Mouse (Mus musculus) stomach, embryonic 15.5 days (tissue): ENCODE results near the gene Atp6v0e2. TPM values are rescaled to one million over a fixed set of nuclear protein-coding genes. Genes with fewer than 3 reads are reported as not detected.

ENCODE experiments used
- ATAC-seq: fragments of 200-750 bp; cut with Nextera tagmentation; 2 replicates; pipeline ENCODE4 v1.8.0; 2017; ENCODE audit warnings: low read depth, moderate number of reproducible peaks, moderate TSS enrichment; ENCODE audit not compliant: insufficient read depth, low FRiP score
- H3K27ac ChIP-seq: fragments of 300-500 bp; sonication (generic); 2 replicates; pipeline ENCODE4 v1.5.1; 2015; ENCODE audit warnings: mild to moderate bottlenecking, inconsistent platforms
- H3K27me3 ChIP-seq: fragments of 300-500 bp; sonication (generic); replicated peaks from 2 replicates; pipeline ENCODE4 v1.6.1; 2015; ENCODE audit warnings: inconsistent platforms
- H3K36me3 ChIP-seq: fragments of 300-500 bp; sonication (generic); 2 replicates; pipeline ENCODE4 v1.6.1; 2015; ENCODE audit warnings: inconsistent platforms
- H3K4me1 ChIP-seq: fragments of 300-500 bp; sonication (generic); 2 replicates; pipeline ENCODE4 v1.6.1; 2015; ENCODE audit warnings: inconsistent platforms
- H3K4me2 ChIP-seq: fragments of 300-500 bp; sonication (generic); 2 replicates; pipeline ENCODE4 v1.6.1; 2015; ENCODE audit warnings: mild to moderate bottlenecking, inconsistent platforms
- H3K4me3 ChIP-seq: fragments of 300-500 bp; sonication (generic); replicated peaks from 2 replicates; pipeline ENCODE4 v1.5.1; 2015; ENCODE audit warnings: inconsistent platforms
- H3K9ac ChIP-seq: fragments of 300-500 bp; sonication (generic); 2 replicates; pipeline ENCODE4 v1.6.1; 2015; ENCODE audit warnings: inconsistent platforms
- H3K9me3 ChIP-seq: fragments of 300-500 bp; sonication (generic); 2 replicates; pipeline ENCODE4 v1.6.1; 2016; ENCODE audit warnings: inconsistent platforms
- WGBS: fragments of 180-500 bp; shearing (Covaris S2); methylation state at CpG from one replicate; pipeline ENCODE4 v1.1.7; 2015; 5-methylcytosine and 5-hydroxymethylcytosine counted together
- polyA plus RNA-seq: library from polyadenylated mRNA; unstranded; fragments of >200 nt; fragmentation: Nextera tagmentation; extraction: Ambion mirVana; gene quantifications from 2 replicates; pipeline ENCODE4 v1.2.1, GENCODE M21; 2015

The Atp6v0e2 gene
- 22.7 and 23.4 TPM in 2 replicates for polyA plus RNA-seq

- H3K27me3 ChIP-seq = no peaks in the 10 kb centered on the region
- 8% methylated on average over 38 of the region's 38 CpGs for WGBS
- peak within 1 kb of the TSS; percentile 67 for H3K4me2 ChIP-seq
- H3K9ac ChIP-seq = peak within 1 kb of the TSS; percentile 32; the same call in 1 of the 2 replicates
- H3K9me3 ChIP-seq = no peaks in the 10 kb centered on the region
- no peak within 1 kb of the TSS for H3K27ac ChIP-seq
- H3K4me3 ChIP-seq = peak within 1 kb of the TSS; percentile 44
- H3K36me3 ChIP-seq = 0 out of 2 replicates have a peak, but pooled peaks cover under 1% of the 10 kb centered on the region
- H3K4me1 ChIP-seq = peaks cover 21% of the 10 kb centered on the region
- peak; percentile 80; the same call in 1 of the 2 replicates for ATAC-seq
Observed at GRCm38 (mm10) chr6:48537105-48537954, at the start of gene Atp6v0e2. TSS of gene Atp6v0e2 (plus strand) at chr6:48537615.

DNA sequence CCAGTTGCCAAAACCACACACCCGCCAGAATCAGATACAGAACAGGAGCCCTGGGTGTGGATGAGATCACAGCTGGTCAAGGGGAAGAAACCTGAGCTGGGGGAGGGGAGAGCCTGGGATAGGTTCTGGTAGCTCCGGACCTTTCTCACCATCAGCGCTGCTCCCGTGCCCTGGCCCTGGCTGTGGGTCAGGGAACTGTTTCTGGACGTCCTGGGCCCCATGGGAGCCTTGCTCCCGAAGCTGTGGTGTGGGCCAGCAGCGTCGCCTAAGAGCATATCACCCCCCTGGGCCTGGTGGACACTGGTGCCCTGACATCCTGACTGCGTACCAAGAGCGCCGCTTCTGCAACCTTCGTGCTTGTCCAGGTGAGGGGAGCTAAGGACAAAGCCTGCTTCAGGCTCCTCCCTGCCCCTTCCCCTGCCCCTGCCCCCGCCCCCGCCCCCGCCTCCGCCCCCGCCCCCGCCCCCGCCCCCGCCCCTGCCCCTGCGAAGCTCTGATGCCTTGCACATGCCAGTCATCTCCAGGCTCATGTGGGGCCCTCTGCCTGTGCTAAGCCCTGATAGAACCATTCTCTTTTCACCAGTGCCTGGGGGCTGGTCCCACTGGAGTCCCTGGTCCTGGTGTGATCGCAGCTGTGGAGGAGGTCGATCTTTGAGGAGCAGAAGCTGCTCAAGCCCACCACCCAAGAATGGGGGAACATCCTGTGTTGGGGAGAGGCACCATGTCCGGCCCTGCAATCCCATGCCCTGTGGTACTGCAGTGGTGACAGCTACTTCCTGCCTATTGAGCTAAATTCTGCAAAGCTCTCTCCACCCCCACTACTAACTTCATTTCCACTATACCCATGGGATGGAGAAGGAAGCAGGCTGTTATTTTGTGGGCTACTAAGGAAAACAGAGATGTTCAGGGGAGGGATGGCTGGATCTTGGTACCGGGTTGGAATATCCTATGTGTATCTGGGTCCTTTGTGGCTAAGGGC lies 49.4 kb upstream of the Atp6v0e2 start:
- Histone ChIP-seq H3K27me3 (no peaks in the 10 kb centered on the region), H3K4me2 (peak overlapping the region; percentile 51), H3K9ac (no peak overlapping the region), H3K4me3 (peak overlapping the region; percentile 22; the same call in 1 of the 2 replicates), H3K36me3 (no peaks in the 10 kb centered on the region), H3K27ac (no peak overlapping the region), H3K4me1 (0 out of 2 replicates have a peak, but pooled peaks cover 10% of the 10 kb centered on the region), H3K9me3 (no peaks in the 10 kb centered on the region)
- peak; percentile 31; the same call in 1 of the 2 replicates for ATAC-seq
- 7% methylated on average over 24 of the region's 25 CpGs for WGBS

GRCm38 (mm10) chr6:48489741-48490140 lies 47.7 kb upstream of the Atp6v0e2 start:
- WGBS = 82% methylated on average over 3 of the region's 3 CpGs
- no peaks in the 10 kb centered on the region for H3K27me3 ChIP-seq
- no peak overlapping the region for H3K4me2 ChIP-seq
- no peak overlapping the region for H3K27ac ChIP-seq
- ATAC-seq = no peak
- no peak overlapping the region for H3K4me3 ChIP-seq
- no peaks in the 10 kb centered on the region for H3K9me3 ChIP-seq
- no peaks in the 10 kb centered on the region for H3K36me3 ChIP-seq
- 0 out of 2 replicates have a peak, but pooled peaks cover 10% of the 10 kb centered on the region for H3K4me1 ChIP-seq
- no peak overlapping the region for H3K9ac ChIP-seq

DNA sequence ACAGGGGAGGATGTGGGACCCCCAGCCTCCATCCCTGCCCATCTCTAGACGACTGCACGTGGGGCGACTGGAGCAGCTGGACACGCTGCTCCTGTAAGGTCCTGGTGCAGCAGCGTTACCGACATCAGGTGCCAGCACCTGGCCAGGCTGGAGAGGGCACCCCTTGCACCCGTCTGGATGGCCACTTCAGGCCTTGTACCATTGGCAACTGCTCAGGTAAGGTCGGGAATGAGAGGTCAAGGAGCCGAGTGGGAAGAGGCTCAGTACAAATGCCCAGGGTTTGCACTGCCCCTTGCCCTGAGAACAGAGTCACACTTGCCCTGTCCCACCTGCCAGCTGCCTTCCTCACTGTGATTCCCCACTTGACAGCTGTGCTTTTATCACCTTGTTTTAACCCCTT lies 46.1 kb upstream of the Atp6v0e2 start:
- no peaks in the 10 kb centered on the region for H3K9me3 ChIP-seq
- no peak overlapping the region for H3K27ac ChIP-seq
- 61% methylated on average over 9 of the region's 9 CpGs for WGBS
- 0 out of 2 replicates have a peak, but pooled peaks cover 10% of the 10 kb centered on the region for H3K4me1 ChIP-seq
- no peaks in the 10 kb centered on the region for H3K36me3 ChIP-seq
- H3K4me3 ChIP-seq = no peak overlapping the region
- no peak overlapping the region for H3K4me2 ChIP-seq
- ATAC-seq = no peak
- no peaks in the 10 kb centered on the region for H3K27me3 ChIP-seq
- H3K9ac ChIP-seq = no peak overlapping the region

DNA sequence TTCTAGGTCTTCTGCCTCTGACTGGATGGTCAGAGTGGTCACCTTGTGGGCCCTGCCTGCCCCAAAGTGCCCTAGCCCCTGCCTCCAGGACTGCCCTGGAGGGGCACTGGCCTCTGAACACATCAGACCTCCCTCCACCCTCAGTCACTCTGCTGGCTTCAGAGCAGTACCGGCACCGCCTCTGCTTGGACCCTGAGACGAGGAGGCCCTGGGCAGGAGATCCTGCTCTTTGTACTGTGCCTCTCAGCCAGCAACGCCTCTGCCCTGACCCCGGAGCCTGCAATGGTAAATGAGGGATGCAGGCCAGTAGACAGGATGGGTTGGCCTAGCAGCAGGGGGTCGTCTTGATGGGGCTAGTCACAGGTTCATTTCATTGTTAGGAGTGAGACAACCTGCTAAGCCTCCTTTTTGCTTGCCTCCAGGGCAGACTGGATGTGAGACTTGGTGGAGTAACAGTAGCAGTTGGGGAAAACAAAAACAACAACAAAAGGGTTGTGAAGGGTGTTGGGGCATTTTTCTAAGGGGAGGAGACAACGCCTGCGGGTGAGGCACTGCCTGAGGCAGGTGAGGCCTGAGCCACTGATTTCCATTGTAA lies 44.2 kb upstream of the Atp6v0e2 start:
- Histone ChIP-seq H3K4me1 (0 out of 2 replicates have a peak, but pooled peaks cover 2% of the 10 kb centered on the region), H3K27me3 (no peaks in the 10 kb centered on the region), H3K4me2 (no peak overlapping the region), H3K27ac (no peak overlapping the region), H3K4me3 (no peak overlapping the region), H3K36me3 (no peaks in the 10 kb centered on the region), H3K9ac (no peak overlapping the region), H3K9me3 (no peaks in the 10 kb centered on the region)
- ATAC-seq = no peak
- 37% methylated on average over 8 of the region's 8 CpGs for WGBS

- no peak for ATAC-seq
- no peak overlapping the region for H3K9ac ChIP-seq
- H3K36me3 ChIP-seq = no peaks in the 10 kb centered on the region
- WGBS = 85% methylated on average over 4 of the region's 4 CpGs
- no peak overlapping the region for H3K27ac ChIP-seq
- no peaks in the 10 kb centered on the region for H3K27me3 ChIP-seq
- H3K4me1 ChIP-seq = no peaks in the 10 kb centered on the region
- no peaks in the 10 kb centered on the region for H3K9me3 ChIP-seq
- no peak overlapping the region for H3K4me2 ChIP-seq
- H3K4me3 ChIP-seq = no peak overlapping the region
Observed at GRCm38 (mm10) chr6:48497521-48497920, 39.9 kb upstream of the Atp6v0e2 start.

DNA sequence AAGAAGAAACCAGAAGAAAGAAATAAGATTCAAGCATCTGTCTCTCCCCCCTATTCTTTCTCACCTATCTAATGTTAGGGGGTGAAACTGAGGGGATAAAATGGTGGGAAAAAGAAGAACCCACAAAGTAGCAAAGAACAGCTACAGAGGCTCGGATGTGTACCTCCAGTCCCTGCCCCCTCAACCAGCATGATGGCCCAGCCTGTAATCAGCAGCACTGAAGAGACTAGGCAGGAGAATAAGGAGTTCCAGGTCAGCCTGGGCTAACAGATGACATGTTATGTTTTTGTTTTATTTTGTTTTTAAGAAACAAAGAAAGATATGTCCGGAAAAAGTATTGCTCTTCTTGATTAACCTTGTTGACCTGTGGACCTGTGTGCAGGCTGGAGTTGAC lies 33.6 kb upstream of the Atp6v0e2 start:
- no peak overlapping the region for H3K9ac ChIP-seq
- peaks cover 5% of the 10 kb centered on the region; the same call in 1 of the 2 replicates for H3K4me1 ChIP-seq
- H3K9me3 ChIP-seq = no peaks in the 10 kb centered on the region
- H3K4me2 ChIP-seq = no peak overlapping the region
- no peaks in the 10 kb centered on the region for H3K27me3 ChIP-seq
- no peaks in the 10 kb centered on the region for H3K36me3 ChIP-seq
- no peak overlapping the region for H3K4me3 ChIP-seq
- 0 out of 2 replicates have a peak, but pooled peaks have one; percentile 11 for ATAC-seq
- WGBS = 2% methylated on average over 2 of the region's 2 CpGs
- H3K27ac ChIP-seq = no peak overlapping the region

GRCm38 (mm10) chr6:48504241-48504854 lies 33.1 kb upstream of the Atp6v0e2 start:
- Histone ChIP-seq H3K27me3 (no peaks in the 10 kb centered on the region), H3K4me3 (peak overlapping the region; percentile 66), H3K36me3 (no peaks in the 10 kb centered on the region), H3K4me2 (peak overlapping the region; percentile 83), H3K27ac (peak overlapping the region; percentile 82), H3K9ac (peak overlapping the region; percentile 66), H3K4me1 (peaks cover 5% of the 10 kb centered on the region; the same call in 1 of the 2 replicates), H3K9me3 (no peaks in the 10 kb centered on the region)
- under 1% methylated on average over 26 of the region's 26 CpGs for WGBS
- peak; percentile 92 for ATAC-seq

GRCm38 (mm10) chr6:48508087-48508486 lies 29.3 kb upstream of the Atp6v0e2 start:
- peaks cover 5% of the 10 kb centered on the region; the same call in 1 of the 2 replicates for H3K4me1 ChIP-seq
- peaks cover 7% of the 10 kb centered on the region for H3K36me3 ChIP-seq
- no peak overlapping the region for H3K9ac ChIP-seq
- no peak for ATAC-seq
- H3K27me3 ChIP-seq = no peaks in the 10 kb centered on the region
- H3K4me2 ChIP-seq = no peak overlapping the region
- no peaks in the 10 kb centered on the region for H3K9me3 ChIP-seq
- no peak overlapping the region for H3K4me3 ChIP-seq
- 65% methylated on average over 4 of the region's 4 CpGs for WGBS
- no peak overlapping the region for H3K27ac ChIP-seq

- Histone ChIP-seq H3K27me3 (no peaks in the 10 kb centered on the region), H3K9ac (no peak overlapping the region), H3K27ac (no peak overlapping the region), H3K4me1 (no peaks in the 10 kb centered on the region), H3K4me2 (no peak overlapping the region), H3K4me3 (no peak overlapping the region), H3K9me3 (no peaks in the 10 kb centered on the region), H3K36me3 (peaks cover 20% of the 10 kb centered on the region)
- ATAC-seq = no peak
- 75% methylated on average over 4 of the region's 4 CpGs for WGBS
Observed at GRCm38 (mm10) chr6:48510426-48510825, 27.0 kb upstream of the Atp6v0e2 start.

- no peak overlapping the region for H3K27ac ChIP-seq
- no peaks in the 10 kb centered on the region for H3K27me3 ChIP-seq
- H3K4me1 ChIP-seq = no peaks in the 10 kb centered on the region
- ATAC-seq = no peak
- no peaks in the 10 kb centered on the region for H3K9me3 ChIP-seq
- 84% methylated on average over 7 of the region's 7 CpGs for WGBS
- H3K4me2 ChIP-seq = no peak overlapping the region
- no peak overlapping the region for H3K9ac ChIP-seq
- peaks cover 33% of the 10 kb centered on the region for H3K36me3 ChIP-seq
- no peak overlapping the region for H3K4me3 ChIP-seq
Observed at GRCm38 (mm10) chr6:48511861-48512260, 25.6 kb upstream of the Atp6v0e2 start.
